Mouse (Mus musculus) neural tube, embryonic 10.5 days (tissue): ENCODE measurements around the gene Ctf2.
"Not testable (repeated sequence)": the region's sequence is repeated elsewhere in the genome, so short reads cannot be mapped to it uniquely, and the experiment has no call there.

Experiments used
- DNase-seq: peaks from one replicate; pipeline ENCODE4 v3.0.0-alpha.2; 2017; ENCODE audit warnings: low spot score; ENCODE audit errors: extremely low spot score

Ctf2 gene

DNA sequence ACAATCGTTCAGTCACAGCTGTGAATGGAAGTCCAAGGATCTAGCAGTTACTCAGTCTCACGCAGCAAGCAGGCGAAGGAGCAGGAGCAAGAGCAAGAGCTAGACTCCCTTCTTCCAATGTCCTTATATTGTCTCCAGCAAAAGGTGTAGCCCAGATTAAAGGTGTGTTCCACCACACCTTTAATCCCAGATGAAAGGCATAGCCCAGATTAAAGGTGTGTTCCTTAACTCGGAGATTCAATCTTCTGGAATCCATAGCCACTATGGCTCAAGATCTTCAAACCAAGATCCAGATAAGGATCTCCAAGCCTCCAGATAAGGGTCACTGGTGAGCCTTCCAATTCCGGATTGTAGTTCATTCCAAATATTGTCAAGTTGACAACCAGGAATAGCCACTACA is at the start of gene Ctf2:
Gene Ctf2 (minus strand): TSS at position 101 of the 400 bp plus-strand sequence.
- DNase-seq = not testable (repeated sequence)

GRCm38 (mm10) chr7:127778350-127778749 is 46.4 kb upstream of the Ctf2 start:
- no peak for DNase-seq

DNA sequence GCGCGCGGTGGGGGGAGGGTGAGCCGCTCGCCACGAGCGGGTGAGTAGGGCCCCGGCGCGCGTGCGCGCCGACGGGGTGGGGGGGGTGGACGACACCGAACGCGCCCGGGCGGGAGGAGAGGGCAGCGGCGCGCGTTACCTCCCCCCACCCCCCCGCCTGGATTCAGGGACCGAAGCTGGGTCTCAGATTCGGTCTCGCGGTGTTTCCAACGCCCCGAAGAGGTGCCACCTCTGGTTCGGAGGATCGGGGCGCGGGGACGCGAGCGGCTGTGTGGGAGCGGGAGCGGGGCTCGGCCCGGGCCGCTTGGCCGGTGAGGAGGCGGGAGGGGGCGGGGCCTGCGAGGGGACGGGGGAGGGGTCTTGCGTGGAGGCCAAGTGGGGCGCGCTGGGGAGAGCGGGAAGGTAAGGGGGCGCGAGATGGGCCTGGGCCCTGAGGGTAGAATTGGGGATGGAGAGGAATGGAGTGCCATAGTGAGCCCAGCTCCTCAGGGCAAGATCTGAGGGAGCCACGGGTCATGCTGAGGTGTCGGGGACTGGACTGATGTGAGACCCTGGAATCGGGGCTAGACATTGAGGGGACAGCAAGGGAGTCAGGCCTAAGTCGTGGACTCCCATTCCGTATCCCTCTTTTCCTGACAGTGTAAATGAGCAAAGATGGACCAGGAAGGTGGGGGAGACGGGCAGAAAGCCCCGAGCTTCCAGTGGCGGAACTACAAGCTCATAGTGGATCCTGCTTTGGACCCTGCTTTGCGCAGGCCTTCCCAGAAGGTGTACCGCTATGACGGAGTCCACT is 45.7 kb upstream of the Ctf2 start:
- peak; percentile 80 for DNase-seq

- DNase-seq = peak; percentile 94
These were observed 45.0 kb upstream of the Ctf2 start for GRCm38 (mm10) chr7:127776878-127777473.

DNA sequence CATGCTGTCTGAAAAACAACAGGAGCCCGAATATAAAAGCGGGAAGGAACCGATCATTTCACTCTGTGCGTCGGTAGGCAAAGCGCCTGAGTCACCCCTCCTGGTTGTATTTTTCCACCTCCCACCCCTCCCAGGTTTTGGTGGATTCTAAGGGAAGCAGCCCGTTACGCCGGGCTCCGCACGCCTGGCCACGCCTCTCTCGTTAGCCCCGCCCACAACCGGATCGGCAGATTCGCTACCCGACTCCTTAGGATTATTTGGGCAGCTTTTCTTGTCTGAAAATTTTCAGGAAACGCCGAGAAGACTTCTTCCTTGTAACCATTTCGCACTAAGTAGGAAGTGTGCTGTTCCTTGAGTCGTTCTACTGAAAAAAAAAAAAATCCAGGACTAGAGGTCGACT is 44.5 kb upstream of the Ctf2 start, which contains the start of gene Setd1a:
Gene Setd1a (plus strand): TSS at position 245 of the 400 bp plus-strand sequence.
- DNase-seq = peak; percentile 82

DNA sequence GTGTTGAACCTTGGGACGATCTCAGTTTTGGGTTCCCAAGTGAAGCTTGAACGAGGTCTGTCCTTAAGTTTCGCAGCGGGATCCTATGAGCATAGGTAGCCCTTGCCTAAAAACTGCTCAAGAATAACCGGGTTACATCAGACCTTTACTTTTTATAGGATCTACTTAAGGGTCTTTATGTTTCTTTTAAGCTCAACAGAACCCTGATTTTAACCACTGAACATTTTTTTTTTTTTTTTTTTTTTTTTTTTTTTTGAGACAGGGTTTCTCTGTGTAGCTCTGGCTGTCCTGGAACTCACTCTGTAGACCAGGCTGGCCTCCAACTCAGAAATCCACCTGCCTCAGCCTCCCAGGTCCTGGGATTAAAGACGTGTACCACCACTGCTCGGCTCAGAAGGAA is 43.9 kb upstream of the Ctf2 start:
- DNase-seq = not testable (repeated sequence)

DNA sequence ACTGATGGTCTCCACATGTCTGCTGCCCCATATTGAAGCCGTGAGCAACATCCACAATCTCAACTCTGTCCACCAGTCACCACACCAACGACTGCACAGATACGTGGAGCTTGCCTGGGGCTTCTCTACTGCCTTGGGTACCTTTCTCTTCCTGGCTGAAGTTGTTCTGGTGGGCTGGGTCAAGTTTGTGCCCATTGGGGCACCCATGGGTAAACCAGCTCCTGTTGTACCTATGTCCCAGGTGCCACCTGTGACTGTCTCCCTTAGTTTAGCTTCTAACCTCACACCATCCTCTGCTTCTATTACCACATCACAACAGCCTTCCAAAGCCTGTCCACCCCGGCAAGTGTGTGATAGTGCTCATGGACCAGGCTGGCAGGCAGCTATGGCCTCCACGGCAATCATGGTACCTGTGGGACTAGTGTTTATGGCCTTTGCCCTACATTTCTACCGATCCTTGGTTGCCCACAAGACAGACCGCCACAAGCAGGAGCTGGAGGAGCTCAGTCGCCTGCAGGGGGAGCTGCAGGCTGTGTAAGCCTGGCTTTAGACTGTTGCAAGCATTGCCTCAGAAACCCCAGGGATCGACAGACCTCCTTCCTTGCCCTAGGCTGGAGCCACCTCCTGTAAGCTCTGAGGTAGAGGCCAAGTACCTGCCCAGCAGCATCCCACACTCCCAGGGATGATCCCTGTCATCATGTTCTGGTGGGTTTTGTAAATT is 41.9 kb upstream of the Ctf2 start:
- DNase-seq = peak; percentile 57

DNA sequence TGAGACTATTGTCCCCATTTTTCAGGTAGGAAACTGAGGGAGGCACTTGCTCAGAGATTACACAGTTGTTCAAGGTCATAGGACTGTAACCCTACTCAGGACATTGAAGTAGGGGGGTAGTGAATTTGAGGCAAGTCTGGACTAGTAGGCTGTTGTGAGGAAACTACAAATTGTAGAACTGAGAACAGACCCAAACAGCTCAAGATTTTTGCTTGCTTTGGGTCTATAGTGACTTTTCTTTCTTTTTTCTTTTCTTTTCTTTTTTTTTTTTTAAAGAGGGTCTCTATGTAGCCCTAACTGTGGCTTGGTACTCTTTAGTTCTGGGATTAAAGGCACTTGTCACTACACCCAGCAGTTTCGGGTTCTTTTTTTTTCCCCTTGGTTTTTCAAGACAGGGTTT is 40.6 kb upstream of the Ctf2 start:
- DNase-seq = no peak

DNA sequence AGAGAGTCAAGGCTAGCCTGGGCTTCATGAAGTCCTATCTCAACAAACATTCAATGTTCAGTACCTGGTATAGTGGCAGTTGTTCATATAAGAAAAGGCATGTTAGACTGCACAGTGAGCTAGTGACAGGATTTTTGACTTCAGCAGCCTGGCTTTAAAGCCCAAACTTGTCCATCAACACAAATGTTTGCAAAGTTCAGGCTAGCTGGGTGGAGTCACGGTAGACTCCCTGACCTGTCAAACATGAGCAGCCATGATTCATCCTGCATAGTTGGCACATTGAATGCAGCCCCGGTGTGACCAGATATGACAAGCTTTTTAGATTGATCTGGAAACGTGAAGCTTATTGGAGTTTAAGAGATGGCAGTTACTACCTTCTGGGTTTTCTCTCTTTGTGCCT is 40.1 kb upstream of the Ctf2 start:
- no peak for DNase-seq

GRCm38 (mm10) chr7:127771262-127771661 is 39.3 kb upstream of the Ctf2 start:
- no peak for DNase-seq

- DNase-seq = no peak
These were observed 38.3 kb upstream of the Ctf2 start for GRCm38 (mm10) chr7:127770039-127770905.

- DNase-seq = peak; percentile 82
These were observed 37.7 kb upstream of the Ctf2 start, which contains the start of gene Orai3 for GRCm38 (mm10) chr7:127769651-127770038. Orai3 (plus strand) TSS chr7:127769815.

DNA sequence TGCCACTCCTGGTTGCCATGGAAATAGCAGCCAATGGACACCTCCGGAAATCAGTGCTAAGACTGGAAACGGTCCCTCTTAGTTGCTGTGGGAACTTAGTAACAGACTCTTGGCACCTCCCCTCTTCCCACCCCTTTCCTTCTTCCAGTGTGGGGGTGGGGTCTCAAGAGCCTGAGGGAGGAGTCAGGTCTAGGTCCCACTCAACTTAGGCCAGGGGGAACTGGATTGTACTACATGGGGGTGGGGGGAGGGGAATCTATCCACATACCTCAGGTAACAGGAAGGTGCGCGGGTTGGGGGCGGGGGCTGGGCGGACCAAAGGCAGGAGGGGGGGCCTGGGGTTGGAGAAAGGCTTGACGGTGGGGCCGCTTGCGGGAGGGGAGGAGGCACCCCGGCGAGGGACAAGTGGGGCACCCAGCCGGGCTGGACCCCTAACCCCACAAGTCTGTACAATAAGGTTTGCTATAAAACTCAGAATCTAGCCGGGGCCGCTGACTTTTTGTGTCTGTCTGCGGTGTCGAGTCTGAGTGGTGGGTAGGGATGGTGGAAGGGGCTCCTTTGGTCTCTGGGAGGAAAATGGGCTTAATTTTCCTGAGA is 37.1 kb upstream of the Ctf2 start:
- peak; percentile 85 for DNase-seq

GRCm38 (mm10) chr7:127768346-127768996 is 36.5 kb upstream of the Ctf2 start:
- DNase-seq = no peak

GRCm38 (mm10) chr7:127767671-127768345 is 35.8 kb upstream of the Ctf2 start:
- no peak for DNase-seq

DNA sequence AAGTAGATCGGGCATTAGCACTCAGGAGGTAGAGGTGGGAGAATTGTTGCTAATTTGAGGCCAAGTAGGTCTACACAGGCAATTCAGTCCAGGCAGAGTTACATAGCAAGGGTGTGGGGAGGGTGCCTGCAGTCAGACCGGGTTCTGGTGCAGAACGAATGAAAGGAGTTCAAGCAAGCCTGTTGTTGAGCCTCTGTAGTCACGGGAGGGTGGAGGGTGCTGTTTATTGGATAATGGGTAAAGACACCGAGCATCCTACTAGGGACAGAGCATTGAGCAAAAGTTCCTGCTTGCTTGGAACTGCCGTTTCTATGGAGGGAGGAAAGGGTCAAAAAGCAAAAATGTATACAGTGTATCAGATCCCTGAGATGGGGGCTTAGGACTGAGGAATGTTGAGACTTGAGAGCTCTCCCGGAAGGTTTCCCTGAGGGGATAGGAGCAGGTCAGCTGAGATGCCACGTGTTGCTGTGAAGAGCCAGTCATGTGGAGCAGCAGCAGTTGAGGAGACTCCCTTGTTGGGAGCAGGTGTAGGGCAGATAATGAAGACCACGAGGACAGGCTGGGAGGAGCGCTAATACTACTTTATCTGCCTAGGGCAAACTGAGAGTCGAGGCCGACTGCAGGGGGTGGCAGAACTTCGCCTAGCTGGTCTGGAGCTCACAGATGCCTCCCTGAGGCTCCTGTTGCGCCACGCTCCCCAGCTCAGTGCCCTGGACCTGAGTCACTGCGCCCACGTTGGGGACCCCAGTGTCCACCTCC is 35.1 kb upstream of the Ctf2 start:
- DNase-seq = no peak

- DNase-seq = no peak
These were observed 33.8 kb upstream of the Ctf2 start for GRCm38 (mm10) chr7:127765756-127766155.

DNA sequence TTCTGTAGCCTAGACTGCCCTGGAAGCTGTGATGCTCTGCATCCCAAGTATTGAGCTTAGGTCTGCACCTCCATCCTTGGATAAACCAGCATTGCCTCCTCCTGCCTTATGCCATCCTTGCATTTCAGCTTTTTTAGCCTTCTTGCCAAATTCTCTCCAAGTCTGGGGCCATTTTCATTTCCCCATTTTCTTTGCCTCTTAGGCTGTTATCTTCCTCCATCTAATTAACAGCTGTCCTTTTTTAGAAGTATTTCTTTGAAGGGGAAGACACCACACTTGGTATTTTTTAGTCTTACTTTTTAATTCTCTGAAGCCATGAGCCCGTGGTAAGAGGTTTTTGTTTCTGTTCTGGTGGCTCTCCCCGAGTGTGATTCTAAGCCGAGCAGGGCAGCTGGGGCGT is 31.7 kb upstream of the Ctf2 start:
- no peak for DNase-seq

DNA sequence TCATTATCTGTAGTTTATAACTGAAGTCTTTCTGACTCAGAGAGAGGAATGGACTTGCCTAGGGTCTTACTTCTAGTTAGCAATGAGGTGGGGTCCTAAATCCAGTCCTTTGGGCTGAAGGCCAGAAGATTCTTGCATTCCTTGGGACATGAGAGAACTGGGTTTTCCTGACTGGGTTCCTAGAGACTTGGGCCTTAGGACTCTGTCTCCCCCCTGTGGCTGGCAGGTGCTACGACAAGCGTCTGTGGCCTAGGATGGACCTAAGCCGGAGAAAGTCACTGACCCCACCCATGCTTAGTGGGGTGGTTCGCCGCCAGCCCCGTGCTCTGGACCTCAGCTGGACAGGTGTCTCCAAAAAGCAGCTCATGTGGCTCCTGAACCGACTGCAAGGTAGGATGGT is 29.1 kb upstream of the Ctf2 start:
- peak; percentile 65 for DNase-seq
